Mouse (Mus musculus) testis, adult 2 months (tissue): ENCODE data around the gene Sema4a.
A peak's percentile ranks its signal among the peaks of the same experiment; 100 is the strongest.

Source experiments
- CTCF ChIP-seq: fragments of 200-500 bp; IDR thresholded peaks from 2 replicates; pipeline ENCODE4 v1.5.1; 2012; ENCODE audit warnings: low read depth, mild to moderate bottlenecking, inconsistent platforms, low read length, moderate library complexity; ENCODE audit not compliant: control insufficient read depth, insufficient read depth, insufficient replicate concordance
- POLR2A ChIP-seq: fragments of 200-500 bp; IDR thresholded peaks from 2 replicates; pipeline ENCODE4 v1.6.1; 2012; ENCODE audit warnings: low read depth, mild to moderate bottlenecking, inconsistent platforms, low read length, moderate library complexity; ENCODE audit not compliant: control insufficient read depth

DNA sequence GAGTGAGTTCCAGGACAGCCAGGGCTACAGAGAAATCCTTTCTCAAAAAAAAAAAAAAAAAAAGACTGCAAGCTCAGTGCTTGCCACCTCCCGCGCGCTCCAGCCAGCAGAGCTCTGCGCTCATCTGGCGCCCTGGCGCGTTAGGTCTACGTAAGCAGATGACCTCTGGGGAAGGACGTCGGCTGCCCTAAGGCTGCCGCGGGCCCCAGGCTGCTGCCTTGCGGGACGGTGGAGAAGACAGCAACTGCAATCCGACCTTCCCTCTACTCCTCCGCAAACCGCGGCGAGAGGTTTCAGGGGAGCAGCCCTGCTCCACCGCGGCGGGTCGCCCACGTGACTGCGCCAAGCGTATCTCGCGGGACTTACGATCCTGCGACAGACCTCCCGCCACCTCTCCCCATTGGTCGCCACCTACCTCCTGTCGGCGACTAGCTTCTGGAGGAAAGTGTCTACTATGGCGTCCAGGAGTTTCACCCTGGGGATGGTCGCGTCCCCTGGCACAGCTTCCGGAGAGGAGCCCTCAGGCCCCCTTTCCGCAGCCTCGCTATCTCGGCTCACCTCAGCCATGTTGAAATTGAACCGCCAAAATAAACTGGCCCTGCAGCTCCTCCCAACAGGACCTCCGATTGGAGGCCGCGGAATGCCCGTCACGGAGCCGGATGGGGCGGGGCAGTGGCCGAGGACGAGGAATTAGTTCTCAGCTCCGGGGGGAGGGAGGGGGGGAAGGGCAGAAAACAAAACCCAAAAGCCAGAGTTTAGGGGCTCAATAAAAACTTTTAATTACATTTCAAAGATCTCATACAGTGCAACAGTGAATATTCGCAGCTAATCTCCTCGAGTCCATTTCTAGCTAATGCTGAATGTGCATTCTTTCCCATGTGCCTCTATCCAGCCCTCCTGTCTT, 51.0 kb downstream of the Sema4a start, which contains the start of gene Pmf1:
- TF ChIP-seq POLR2A (peak; percentile 88), CTCF (no peak)
